Mouse (Mus musculus) midbrain, embryonic 10.5 days (tissue): ENCODE measurements at regions not wholly inside any gene's neighbourhood (a gene's known extent, or its start where the extent isn't known, plus 50 kb on each side); places are given as distances from the start of the nearest gene placed in this dataset.

Source experiments
- DNase-seq: peaks from one replicate; pipeline ENCODE4 v3.0.0-alpha.2; 2017; ENCODE audit warnings: low spot score
- H3K27ac ChIP-seq: fragments of 300-500 bp; sonication (generic); replicated peaks from 2 replicates; pipeline ENCODE4 v1.5.1; 2016; ENCODE audit warnings: mild to moderate bottlenecking
- H3K27me3 ChIP-seq: fragments of 300-500 bp; sonication (generic); 2 replicates; pipeline ENCODE4 v1.6.1; 2016; ENCODE audit warnings: low read depth, mild to moderate bottlenecking; ENCODE audit not compliant: poor library complexity, severe bottlenecking
- H3K36me3 ChIP-seq: fragments of 300-500 bp; sonication (generic); 2 replicates; pipeline ENCODE4 v1.6.1; 2016; ENCODE audit warnings: mild to moderate bottlenecking, moderate library complexity
- H3K4me1 ChIP-seq: fragments of 300-500 bp; sonication (generic); 2 replicates; pipeline ENCODE4 v1.6.1; 2016
- H3K4me3 ChIP-seq: fragments of 300-500 bp; sonication (generic); 2 replicates; pipeline ENCODE4 v1.5.1; 2016; ENCODE audit warnings: mild to moderate bottlenecking, moderate library complexity
- H3K9me3 ChIP-seq: fragments of 300-500 bp; sonication (generic); replicated peaks from 2 replicates; pipeline ENCODE4 v1.6.1; 2016; ENCODE audit warnings: mild to moderate bottlenecking
- WGBS: fragments of 180-500 bp; shearing (Covaris S2); methylation state at CpG from one replicate; pipeline ENCODE4 v1.1.7; 2016; 5-methylcytosine and 5-hydroxymethylcytosine counted together

GRCm38 (mm10) chr1:185104945-185105884, 98.7 kb upstream of the Rab3gap2 start:
- no peaks in the 10 kb centered on the region for H3K36me3 ChIP-seq
- H3K27ac ChIP-seq: peak overlapping the region; percentile 6; the same call in 1 of the 2 replicates
- peaks cover 18% of the 10 kb centered on the region for H3K4me1 ChIP-seq
- no peaks in the 10 kb centered on the region; the same call in 1 of the 2 replicates for H3K27me3 ChIP-seq
- DNase-seq: peak; percentile 36
- H3K4me3 ChIP-seq: no peak overlapping the region
- 28% methylated on average over 7 of the region's 7 CpGs for WGBS
- no peaks in the 10 kb centered on the region for H3K9me3 ChIP-seq

- DNase-seq: no peak
- Histone ChIP-seq H3K27ac (no peak overlapping the region), H3K4me3 (no peak overlapping the region), H3K4me1 (peaks cover 32% of the 10 kb centered on the region), H3K9me3 (no peaks in the 10 kb centered on the region), H3K27me3 (no peaks in the 10 kb centered on the region; the same call in 1 of the 2 replicates), H3K36me3 (no peaks in the 10 kb centered on the region)
- WGBS: 93% methylated on average over 4 of the region's 4 CpGs
Measured at GRCm38 (mm10) chr1:185103803-185104202, 100.1 kb upstream of the Rab3gap2 start.

- H3K4me3 ChIP-seq: peak overlapping the region; percentile 38
- peaks cover 47% of the 10 kb centered on the region for H3K4me1 ChIP-seq
- H3K9me3 ChIP-seq: no peaks in the 10 kb centered on the region
- peaks cover 12% of the 10 kb centered on the region for H3K27me3 ChIP-seq
- peak overlapping the region; percentile 87 for H3K27ac ChIP-seq
- no peaks in the 10 kb centered on the region for H3K36me3 ChIP-seq
- WGBS: 10% methylated on average over 18 of the region's 18 CpGs
- peak; percentile 57 for DNase-seq
Measured at GRCm38 (mm10) chr1:185098975-185099958, 99.9 kb upstream of the Mark1 start.

GRCm38 (mm10) chr1:185098195-185098974, 99.0 kb upstream of the Mark1 start:
- peak overlapping the region; percentile 87 for H3K27ac ChIP-seq
- H3K36me3 ChIP-seq: no peaks in the 10 kb centered on the region
- peaks cover 12% of the 10 kb centered on the region for H3K27me3 ChIP-seq
- 3% methylated on average over 17 of the region's 17 CpGs for WGBS
- peaks cover 45% of the 10 kb centered on the region for H3K4me1 ChIP-seq
- H3K4me3 ChIP-seq: peak overlapping the region; percentile 38
- peak; percentile 25 for DNase-seq
- no peaks in the 10 kb centered on the region for H3K9me3 ChIP-seq

- Histone ChIP-seq H3K27ac (peak overlapping the region; percentile 87; the same call in 1 of the 2 replicates), H3K27me3 (peaks cover 12% of the 10 kb centered on the region), H3K9me3 (no peaks in the 10 kb centered on the region), H3K36me3 (no peaks in the 10 kb centered on the region), H3K4me1 (peaks cover 48% of the 10 kb centered on the region), H3K4me3 (no peak overlapping the region)
- DNase-seq: no peak
- 87% methylated on average over 4 of the region's 4 CpGs for WGBS
Measured at GRCm38 (mm10) chr1:185096741-185097140, 97.4 kb upstream of the Mark1 start.

- H3K27ac ChIP-seq: no peak overlapping the region
- peaks cover 8% of the 10 kb centered on the region for H3K27me3 ChIP-seq
- 92% methylated on average over 5 of the region's 5 CpGs for WGBS
Measured at GRCm38 (mm10) chr1:185092757-185093156, 93.4 kb upstream of the Mark1 start.

GRCm38 (mm10) chr1:185091816-185092558, 92.6 kb upstream of the Mark1 start:
- Histone ChIP-seq H3K4me1 (peaks cover 16% of the 10 kb centered on the region; the same call in 1 of the 2 replicates), H3K36me3 (no peaks in the 10 kb centered on the region), H3K27ac (0 out of 2 replicates have a peak overlapping the region, but pooled peaks have one; percentile 14), H3K4me3 (no peak overlapping the region), H3K9me3 (no peaks in the 10 kb centered on the region), H3K27me3 (peaks cover under 1% of the 10 kb centered on the region; the same call in 1 of the 2 replicates)
- WGBS: 69% methylated on average over 21 of the region's 21 CpGs
- DNase-seq: no peak

More at GRCm38 (mm10) chr1:185092757-185093156, 93.4 kb upstream of the Mark1 start:
- Histone ChIP-seq H3K9me3 (no peaks in the 10 kb centered on the region), H3K4me3 (no peak overlapping the region), H3K36me3 (no peaks in the 10 kb centered on the region), H3K4me1 (peaks cover 23% of the 10 kb centered on the region)
- no peak for DNase-seq

GRCm38 (mm10) chr1:185089196-185089595, 89.8 kb upstream of the Mark1 start:
- 95% methylated on average over 2 of the region's 2 CpGs for WGBS
- Histone ChIP-seq H3K4me3 (no peak overlapping the region), H3K36me3 (no peaks in the 10 kb centered on the region), H3K4me1 (peaks cover 10% of the 10 kb centered on the region; the same call in 1 of the 2 replicates), H3K9me3 (no peaks in the 10 kb centered on the region), H3K27ac (no peak overlapping the region), H3K27me3 (no peaks in the 10 kb centered on the region)
- no peak for DNase-seq

- no peak overlapping the region for H3K4me3 ChIP-seq
- H3K9me3 ChIP-seq: no peaks in the 10 kb centered on the region
- no peak for DNase-seq
- H3K27me3 ChIP-seq: no peaks in the 10 kb centered on the region
- WGBS: 84% methylated on average over 5 of the region's 5 CpGs
- no peak overlapping the region for H3K27ac ChIP-seq
- no peaks in the 10 kb centered on the region for H3K36me3 ChIP-seq
- H3K4me1 ChIP-seq: peaks cover 19% of the 10 kb centered on the region
Measured at GRCm38 (mm10) chr1:185083191-185083590, 83.8 kb upstream of the Mark1 start.

GRCm38 (mm10) chr1:185080118-185080517, 80.7 kb upstream of the Mark1 start:
- H3K27ac ChIP-seq: peak overlapping the region; percentile 66
- H3K27me3 ChIP-seq: no peaks in the 10 kb centered on the region
- H3K36me3 ChIP-seq: no peaks in the 10 kb centered on the region

GRCm38 (mm10) chr1:185079331-185079880, 80.0 kb upstream of the Mark1 start:
- Histone ChIP-seq H3K27me3 (no peaks in the 10 kb centered on the region), H3K36me3 (no peaks in the 10 kb centered on the region), H3K4me1 (peaks cover 19% of the 10 kb centered on the region), H3K9me3 (no peaks in the 10 kb centered on the region), H3K4me3 (no peak overlapping the region), H3K27ac (peak overlapping the region; percentile 66)
- WGBS: 60% methylated on average over 5 of the region's 5 CpGs
- no peak for DNase-seq

More at GRCm38 (mm10) chr1:185080118-185080517, 80.7 kb upstream of the Mark1 start:
- Histone ChIP-seq H3K4me1 (peaks cover 19% of the 10 kb centered on the region), H3K4me3 (no peak overlapping the region), H3K9me3 (no peaks in the 10 kb centered on the region)
- WGBS: 25% methylated on average over 3 of the region's 3 CpGs
- no peak for DNase-seq
